Mouse (Mus musculus) lung, adult 18-20 months (tissue): ENCODE measurements at regions not wholly inside any gene's neighbourhood (a gene's known extent, or its start where the extent isn't known, plus 50 kb on each side); places are given as distances from the start of the nearest gene placed in this dataset.

Source experiments
- DNase-seq, 2 experiments: peaks; one replicate each; pipeline ENCODE4 v3.0.0; 2022; ENCODE audit warnings: mixed read lengths in 2 of 2

GRCm38 (mm10) chr9:60931290-60931689 lies 136.9 kb downstream of the Uaca start:
- DNase-seq: no peak

GRCm38 (mm10) chr9:60936937-60937336 lies 142.6 kb downstream of the Uaca start:
- DNase-seq: no peak

GRCm38 (mm10) chr9:60939858-60940804 lies 145.8 kb downstream of the Uaca start:
- peak; percentile 44 to 64 for DNase-seq

GRCm38 (mm10) chr9:60947363-60947762 lies 153.0 kb downstream of the Uaca start:
- DNase-seq: no peak

- no peak for DNase-seq
Measured at GRCm38 (mm10) chr9:60948531-60949070, 154.3 kb downstream of the Uaca start.

- DNase-seq: no peak
Measured at GRCm38 (mm10) chr9:60950161-60950560, 155.8 kb downstream of the Uaca start.

GRCm38 (mm10) chr9:60951071-60951561 lies 156.8 kb downstream of the Uaca start:
- DNase-seq: peak in 1 of 2 experiments; percentile 31

GRCm38 (mm10) chr9:60957438-60957837 lies 163.1 kb downstream of the Uaca start:
- no peak for DNase-seq

GRCm38 (mm10) chr9:60959537-60959936 lies 165.2 kb downstream of the Uaca start:
- DNase-seq: no peak

GRCm38 (mm10) chr9:60962086-60962485 lies 167.7 kb downstream of the Uaca start:
- DNase-seq: no peak

- no peak for DNase-seq
Measured at GRCm38 (mm10) chr9:60965641-60966040, 171.3 kb downstream of the Uaca start.

GRCm38 (mm10) chr9:60968281-60969031 lies 174.1 kb downstream of the Uaca start:
- DNase-seq: no peak

GRCm38 (mm10) chr9:60972201-60972910 lies 178.0 kb downstream of the Uaca start:
- DNase-seq: no peak

GRCm38 (mm10) chr9:60974546-60974945 lies 180.2 kb downstream of the Uaca start:
- DNase-seq: no peak

- no peak for DNase-seq
Measured at GRCm38 (mm10) chr9:60982383-60983085, 188.2 kb downstream of the Uaca start.

GRCm38 (mm10) chr9:60983246-60983645 lies 188.9 kb downstream of the Uaca start:
- DNase-seq: no peak

GRCm38 (mm10) chr9:60988113-60988512 lies 193.8 kb downstream of the Uaca start:
- no peak for DNase-seq

- no peak for DNase-seq
Measured at GRCm38 (mm10) chr9:60989670-60990391, 195.5 kb downstream of the Uaca start.

GRCm38 (mm10) chr9:60991509-60991908 lies 197.2 kb downstream of the Uaca start:
- peak; percentile 63 to 74 for DNase-seq

- no peak for DNase-seq
Measured at GRCm38 (mm10) chr9:60993661-60994060, 199.3 kb downstream of the Uaca start.

GRCm38 (mm10) chr9:60995096-60995495 lies 200.8 kb downstream of the Uaca start:
- no peak for DNase-seq
